Mouse (Mus musculus): Measurements from ENCODE around the gene AC129217.1.

The AC129217.1 gene

GRCm38 (mm10) chr19:8829660-8830059, at the start of gene AC129217.1:
AC129217.1 (plus strand) TSS chr19:8829773.
- DNase-seq, result peak; percentile 38

GRCm38 (mm10) chr19:8786008-8786781, 43.4 kb upstream of the AC129217.1 start, which contains the start of gene Taf6l:
Taf6l (minus strand) TSS chr19:8786417.
- peak; percentile 99 for DNase-seq

GRCm38 (mm10) chr19:8788521-8788920, 41.1 kb upstream of the AC129217.1 start:
- no peak for DNase-seq

- no peak for DNase-seq
Measured at GRCm38 (mm10) chr19:8789171-8789570, 40.4 kb upstream of the AC129217.1 start.

- no peak for DNase-seq
Measured at GRCm38 (mm10) chr19:8790171-8790570, 39.4 kb upstream of the AC129217.1 start.

- DNase-seq, result peak; percentile 96
Measured at GRCm38 (mm10) chr19:8798264-8798946, 31.2 kb upstream of the AC129217.1 start, which contains the start of gene Polr2g. Polr2g (minus strand) TSS chr19:8798577.

- DNase-seq, result no peak
Measured at GRCm38 (mm10) chr19:8798947-8799315, 30.6 kb upstream of the AC129217.1 start.

GRCm38 (mm10) chr19:8802130-8802821, 27.3 kb upstream of the AC129217.1 start, which contains the start of gene Zbtb3:
Zbtb3 (plus strand) TSS chr19:8802555.
- peak; percentile 99 for DNase-seq

- no peak for DNase-seq
Measured at GRCm38 (mm10) chr19:8803204-8803780, 26.3 kb upstream of the AC129217.1 start.

- no peak for DNase-seq
Measured at GRCm38 (mm10) chr19:8803879-8804660, 25.5 kb upstream of the AC129217.1 start.

- no peak for DNase-seq
Measured at GRCm38 (mm10) chr19:8806810-8807209, 22.8 kb upstream of the AC129217.1 start.

- no peak for DNase-seq
Measured at GRCm38 (mm10) chr19:8815812-8816211, 13.8 kb upstream of the AC129217.1 start.

- DNase-seq, result no peak
Measured at GRCm38 (mm10) chr19:8817001-8817400, 12.6 kb upstream of the AC129217.1 start.

- DNase-seq, result no peak
Measured at GRCm38 (mm10) chr19:8818301-8818798, 11.2 kb upstream of the AC129217.1 start.

- DNase-seq, result peak; percentile 99
Measured at GRCm38 (mm10) chr19:8818801-8819595, 10.6 kb upstream of the AC129217.1 start, which contains the start of gene Ttc9c. Ttc9c (minus strand) TSS chr19:8819333.

- DNase-seq, result peak; percentile 99
Measured at GRCm38 (mm10) chr19:8819596-8820423, 9.8 kb upstream of the AC129217.1 start, which contains the start of gene Hnrnpul2. Hnrnpul2 (plus strand) TSS chr19:8820010.

GRCm38 (mm10) chr19:8820424-8820956, 9.1 kb upstream of the AC129217.1 start:
- DNase-seq, result peak; percentile 28

- DNase-seq, result no peak
Measured at GRCm38 (mm10) chr19:8821146-8821545, 8.4 kb upstream of the AC129217.1 start.

- DNase-seq, result no peak
Measured at GRCm38 (mm10) chr19:8822696-8823095, 6.9 kb upstream of the AC129217.1 start.

- no peak for DNase-seq
Measured at GRCm38 (mm10) chr19:8830664-8831063, 1.1 kb downstream of the AC129217.1 start.

Measured in lung, postnatal 36 days (tissue).